In the genomic region with DNA sequence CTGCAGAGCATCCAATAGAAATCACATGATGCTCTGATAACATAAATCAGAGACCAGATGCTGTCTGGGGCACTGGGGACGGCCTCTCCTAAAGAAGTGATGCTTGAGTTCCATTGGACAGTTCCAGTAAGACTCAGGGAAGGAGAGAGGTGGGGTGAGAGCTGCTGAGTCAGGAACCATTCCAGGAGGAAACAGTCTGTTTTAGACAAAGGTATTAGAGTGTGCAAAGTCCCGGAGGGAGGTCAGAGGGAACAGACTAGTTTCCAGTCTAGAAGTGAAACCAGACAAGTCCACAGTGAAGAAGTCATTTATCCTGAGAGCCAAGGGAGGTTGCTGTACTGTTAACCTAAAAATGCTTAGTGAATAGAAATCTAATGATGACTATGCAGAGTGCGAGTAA, we compare ENCODE assay signal across 25 mouse cellular contexts.
"Had no signal": no experiment of that assay in that cellular context is flagged by ENCODE, and none has a peak within 500 bp of the region (broad histone marks: within the 10 kb centered on the region; RNA-seq: fewer than 3 reads in every experiment).

No protein-coding gene starts in this region.

- H3K9me3 ChIP-seq: heart, embryonic 10.5 days; hindbrain, embryonic 10.5 days; hindbrain, embryonic 12.5 days; kidney, embryonic 15.5 days; limb, embryonic 13.5 days; limb, embryonic 15.5 days; liver, embryonic 12.5 days had no signal

- H3K4me2 ChIP-seq: heart, embryonic 12.5 days; hindbrain, embryonic 12.5 days; hindbrain, embryonic 14.5 days; kidney, embryonic 15.5 days; limb, embryonic 13.5 days; limb, embryonic 15.5 days; liver, embryonic 12.5 days had no signal

- H3K27me3 ChIP-seq: heart, embryonic 12.5 days; hindbrain, embryonic 12.5 days; kidney, embryonic 15.5 days; limb, embryonic 15.5 days; liver, embryonic 12.5 days had no signal

- H3K4me3 ChIP-seq: heart, embryonic 10.5 days; heart, embryonic 12.5 days; hindbrain, embryonic 10.5 days; hindbrain, embryonic 12.5 days; kidney, embryonic 15.5 days; limb, embryonic 13.5 days; limb, embryonic 15.5 days; liver, embryonic 12.5 days had no signal

- ATAC-seq: hindbrain, embryonic 16.5 days; inflammation-experienced regulatory T-cells, adult 6 months; liver, embryonic 12.5 days had no signal

- H3K36me3 ChIP-seq: heart, embryonic 10.5 days; heart, embryonic 12.5 days; hindbrain, embryonic 10.5 days; hindbrain, embryonic 12.5 days; kidney, embryonic 15.5 days; limb, embryonic 13.5 days; limb, embryonic 15.5 days; liver, embryonic 12.5 days had no signal

- H3K27ac ChIP-seq: heart, embryonic 10.5 days; hindbrain, embryonic 10.5 days; hindbrain, embryonic 12.5 days; hindbrain, embryonic 14.5 days; kidney, embryonic 15.5 days; kidney, postnatal 0 days; limb, embryonic 13.5 days; limb, embryonic 15.5 days; liver, embryonic 12.5 days; liver, embryonic 14.5 days had no signal

- DNase-seq: gastrocnemius, postnatal 14 days; gastrocnemius, postnatal 36 days; heart, adult 11 months; heart, postnatal 10 days; heart, postnatal 4 days; kidney, adult 11 months; kidney, adult 2 months; kidney, adult 9 months; kidney, postnatal 14 days; kidney, postnatal 36 days; layer of hippocampus, adult 9-11 months; layer of hippocampus, postnatal 36 days had no signal

- H3K4me1 ChIP-seq: heart, embryonic 10.5 days; hindbrain, embryonic 10.5 days; hindbrain, embryonic 12.5 days; liver, embryonic 12.5 days had no signal

- H3K9ac ChIP-seq: heart, embryonic 12.5 days; hindbrain, embryonic 12.5 days; hindbrain, embryonic 14.5 days; kidney, embryonic 15.5 days; limb, embryonic 13.5 days; limb, embryonic 15.5 days; liver, embryonic 12.5 days; liver, embryonic 14.5 days had no signal
